Mouse (Mus musculus): ENCODE data around the gene Apob.

DNA sequence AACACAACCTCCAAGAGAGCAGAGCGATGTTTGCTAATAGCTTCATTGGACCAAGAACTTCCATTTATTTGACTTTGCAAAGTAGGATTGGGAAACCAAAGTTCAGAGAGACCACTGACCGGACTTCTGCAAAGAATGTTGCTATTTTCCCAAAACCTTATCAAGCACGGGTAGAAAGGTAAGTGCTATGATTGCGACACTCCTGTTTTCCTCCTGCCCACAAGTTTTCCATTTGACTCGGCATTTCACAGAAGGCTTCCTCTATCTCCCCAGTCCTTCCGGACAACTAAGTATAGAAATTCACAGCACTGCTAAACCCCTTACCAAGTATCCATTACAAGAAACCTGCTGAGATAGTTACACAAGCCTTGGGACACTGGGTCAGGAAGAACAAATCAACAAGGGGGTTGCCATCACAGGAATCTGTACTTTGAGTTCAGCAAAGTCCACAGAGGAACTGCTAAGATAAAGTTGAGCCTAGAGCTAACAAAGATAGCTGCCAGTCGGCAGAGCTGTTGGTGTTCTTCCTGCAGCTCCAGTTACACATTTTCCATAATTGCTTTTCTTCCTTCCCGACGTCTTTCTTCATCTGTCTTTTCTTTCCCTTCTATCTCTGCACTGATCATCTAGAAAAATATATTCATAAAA, 27.2 kb upstream of the Apob start:
- no peak for TF ChIP-seq CTCF (IDR thresholded peaks at IDR 0.05; ENCODE audit: low read depth)
- no peak for TF ChIP-seq EP300 (optimal IDR thresholded peaks at IDR 0.05)

All from stomach, postnatal 0 days (tissue).